Mouse (Mus musculus) left cerebral cortex, adult 11 months (tissue): ENCODE measurements at regions not wholly inside any gene's neighbourhood (a gene's known extent, or its start where the extent isn't known, plus 50 kb on each side); places are given as distances from the start of the nearest gene placed in this dataset.

ENCODE experiments used
- DNase-seq: peaks from one replicate; pipeline ENCODE4 v3.0.0; 2022; ENCODE audit warnings: low spot score

- no peak for DNase-seq
These were observed 155.2 kb upstream of the Zfp507 start for GRCm38 (mm10) chr7:35958052-35958451.

- DNase-seq: no peak
These were observed 146.0 kb upstream of the Zfp507 start for GRCm38 (mm10) chr7:35948794-35949193.

DNA sequence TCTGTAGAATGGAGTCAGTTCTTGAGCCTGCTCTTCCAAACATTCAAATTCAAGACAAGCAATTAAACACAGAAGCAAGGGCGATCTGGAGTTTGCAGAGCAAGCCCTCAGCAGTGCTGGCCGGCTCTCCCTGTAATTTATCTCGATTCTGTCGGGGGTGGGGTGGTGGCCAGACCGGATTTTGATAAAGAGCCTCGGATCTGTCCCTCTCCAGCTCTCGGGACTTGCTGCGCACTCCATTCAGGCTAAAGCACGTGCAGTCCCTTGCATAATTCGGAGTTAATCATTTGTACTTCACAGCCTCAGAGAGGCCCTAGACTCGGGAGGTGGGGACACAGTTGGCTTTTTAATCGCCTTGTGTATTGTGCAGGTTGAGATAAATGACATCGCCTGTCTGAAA, 145.6 kb upstream of the Zfp507 start:
- DNase-seq: no peak

DNA sequence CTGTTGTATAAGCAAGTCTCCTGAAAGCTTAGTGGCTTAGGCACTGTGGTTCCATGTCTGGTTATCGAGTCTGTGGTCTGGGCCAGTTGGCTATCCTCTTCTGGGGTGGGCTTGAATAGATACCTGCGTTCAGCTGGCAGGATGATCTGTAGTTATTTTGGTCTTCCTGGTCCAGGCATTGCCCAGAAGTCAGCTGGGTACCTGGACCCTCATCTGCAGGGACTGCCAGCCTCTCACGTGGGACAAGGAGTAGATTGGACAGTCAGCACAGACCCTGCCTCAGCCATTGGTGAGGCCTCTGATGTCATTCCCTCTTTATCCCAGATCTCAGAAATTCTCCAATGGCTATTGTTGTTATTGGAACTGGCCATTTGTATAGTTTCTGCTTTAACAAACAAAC, 138.3 kb upstream of the Zfp507 start:
- no peak for DNase-seq

GRCm38 (mm10) chr7:35938123-35938869, 135.5 kb upstream of the Zfp507 start:
- no peak for DNase-seq

DNA sequence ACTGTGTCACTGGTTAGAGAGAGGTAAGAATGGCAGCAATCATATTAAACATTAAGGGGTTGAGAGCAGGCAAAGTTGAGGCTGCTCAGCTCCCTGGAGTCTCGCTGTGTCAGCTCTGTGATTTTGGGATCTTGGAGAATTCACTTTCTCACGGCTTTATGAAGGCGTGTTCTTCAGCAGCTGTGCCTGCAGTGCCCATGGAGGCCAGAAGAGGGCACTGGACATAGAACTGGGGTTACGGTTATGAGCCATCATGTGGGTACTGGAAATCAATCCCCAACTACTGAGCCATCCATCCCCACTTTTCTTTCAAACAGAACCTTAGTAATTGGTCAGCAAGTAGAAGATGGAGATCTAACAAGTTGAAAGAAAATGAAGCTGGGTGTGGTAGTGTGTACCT, 123.9 kb upstream of the Zfp507 start:
- DNase-seq: no peak

DNA sequence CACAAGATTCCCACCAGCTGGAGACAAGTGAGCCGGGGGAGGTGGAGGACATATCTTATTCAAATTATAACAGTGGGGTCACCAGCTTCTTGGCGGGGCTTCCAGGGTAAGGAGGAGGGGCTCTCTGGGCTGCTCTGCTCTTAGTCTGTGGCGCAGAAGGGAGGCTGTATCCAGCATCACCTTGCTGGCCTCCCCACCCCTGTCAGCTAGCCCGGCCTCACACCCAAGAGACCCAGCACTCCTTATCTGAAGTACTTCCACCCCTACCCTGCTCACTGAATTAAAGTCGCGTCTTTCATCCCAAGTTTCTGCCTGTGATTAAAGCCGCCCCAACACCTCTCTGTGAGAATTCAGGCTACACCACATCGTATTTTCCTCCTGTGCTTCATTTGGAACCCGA, 119.8 kb upstream of the Zfp507 start:
- DNase-seq: no peak

GRCm38 (mm10) chr7:35920884-35921283, 118.1 kb upstream of the Zfp507 start:
- no peak for DNase-seq

GRCm38 (mm10) chr7:35920194-35920609, 117.4 kb upstream of the Zfp507 start:
- no peak for DNase-seq

- no peak for DNase-seq
These were observed 107.4 kb upstream of the Zfp507 start for GRCm38 (mm10) chr7:35910109-35910706.

- no peak for DNase-seq
These were observed 99.2 kb upstream of the Zfp507 start for GRCm38 (mm10) chr7:35901942-35902381.

DNA sequence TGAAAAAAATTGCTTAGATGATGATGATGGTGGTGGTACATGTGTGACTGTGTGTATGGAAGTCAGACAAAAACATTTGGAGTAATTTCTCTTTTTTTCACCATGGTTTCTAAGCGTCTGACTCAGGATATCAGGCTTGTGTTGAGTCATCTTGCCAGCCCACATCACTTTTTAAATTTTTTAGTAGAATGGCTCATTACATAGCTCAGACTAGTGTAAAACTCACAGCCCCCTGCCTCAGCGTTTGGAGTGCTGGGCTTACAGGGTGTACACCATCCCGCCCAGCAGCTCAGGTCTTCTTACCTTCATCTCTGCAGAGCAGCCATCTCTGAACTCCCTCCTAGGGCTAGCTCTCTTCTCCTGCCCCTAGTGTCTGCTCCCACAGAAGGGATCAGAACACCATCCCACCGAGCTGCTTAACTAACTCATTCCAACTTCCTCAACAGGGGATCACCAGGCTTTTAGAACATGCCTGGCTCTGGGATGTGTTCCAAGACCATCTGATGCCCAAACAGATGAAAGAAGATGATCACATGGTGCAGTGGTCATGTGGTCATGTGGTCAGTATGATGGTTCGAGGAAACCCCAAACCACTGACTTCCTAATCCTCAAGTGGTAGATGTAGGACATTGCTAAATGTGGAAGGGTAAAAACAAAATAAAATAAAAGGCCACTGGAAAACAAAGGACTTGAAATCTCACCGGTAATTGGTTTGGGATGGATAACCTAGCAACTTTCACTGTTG, 96.1 kb upstream of the Zfp507 start:
- no peak for DNase-seq

GRCm38 (mm10) chr7:35893292-35893691, 90.5 kb upstream of the Zfp507 start:
- no peak for DNase-seq

DNA sequence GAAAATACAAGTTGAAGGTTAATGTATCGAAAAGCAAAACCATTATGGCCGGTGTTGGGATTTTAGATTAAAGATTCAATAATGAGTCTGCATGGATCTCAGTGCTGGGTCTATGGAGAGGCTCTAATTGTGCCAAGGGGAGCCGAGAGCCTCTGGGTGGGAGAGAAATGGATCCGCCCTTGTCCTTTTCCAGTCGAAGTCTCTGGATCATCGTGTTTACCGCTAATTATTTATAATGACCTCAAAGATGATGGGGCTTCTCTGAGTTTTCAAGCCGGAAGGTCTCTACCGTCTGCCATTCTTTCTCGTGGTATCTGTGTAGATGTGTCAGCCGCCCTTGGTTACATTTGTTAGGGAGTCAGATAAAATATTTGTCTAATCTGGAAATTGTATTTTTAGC, 83.2 kb upstream of the Zfp507 start:
- DNase-seq: no peak

DNA sequence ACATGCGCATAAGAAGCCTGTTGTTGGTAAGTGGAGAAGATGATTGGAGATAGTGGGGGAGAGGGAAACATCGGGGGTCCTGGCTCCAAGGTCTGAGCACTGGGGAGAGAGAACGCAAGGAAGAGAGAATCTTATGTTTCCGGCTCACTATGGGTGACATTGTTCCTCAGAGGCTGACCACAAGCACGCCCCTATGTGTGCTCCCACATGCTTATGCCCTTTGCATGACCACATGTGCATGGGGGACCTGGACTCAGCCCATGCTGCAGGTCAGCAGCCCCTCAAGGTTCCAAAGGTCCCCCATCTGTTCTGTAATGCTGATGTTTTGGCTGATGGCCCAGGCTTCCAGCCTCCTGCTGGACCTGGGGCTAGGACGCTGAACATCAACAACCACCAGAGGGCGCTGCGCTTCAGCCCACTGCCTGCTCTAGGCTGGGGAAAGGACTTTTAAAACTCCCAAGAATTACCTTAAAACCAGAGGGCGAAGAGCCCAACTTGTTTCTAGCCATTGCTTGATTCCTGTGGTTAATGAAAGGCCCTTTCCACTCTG, 77.0 kb upstream of the Zfp507 start:
- no peak for DNase-seq

DNA sequence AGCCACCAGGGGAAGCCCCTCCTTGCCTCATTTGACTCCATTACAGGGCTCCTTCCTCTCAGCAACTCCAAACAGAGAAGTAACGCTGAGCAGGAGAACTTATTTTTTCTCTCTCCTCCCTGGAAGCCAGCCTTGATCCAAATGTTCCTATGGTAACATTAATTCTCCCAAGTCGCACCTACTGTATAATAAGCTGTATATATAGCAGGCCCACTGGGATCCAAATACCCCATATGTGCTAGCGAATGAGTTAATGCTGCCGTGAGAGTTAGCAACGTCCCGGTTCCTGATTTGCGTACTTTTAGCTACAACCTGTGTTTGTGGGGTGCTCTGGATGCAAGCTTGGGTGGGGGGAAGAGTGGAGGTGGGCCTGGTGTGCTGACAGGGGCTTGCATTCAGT, 75.4 kb upstream of the Zfp507 start:
- DNase-seq: no peak

DNA sequence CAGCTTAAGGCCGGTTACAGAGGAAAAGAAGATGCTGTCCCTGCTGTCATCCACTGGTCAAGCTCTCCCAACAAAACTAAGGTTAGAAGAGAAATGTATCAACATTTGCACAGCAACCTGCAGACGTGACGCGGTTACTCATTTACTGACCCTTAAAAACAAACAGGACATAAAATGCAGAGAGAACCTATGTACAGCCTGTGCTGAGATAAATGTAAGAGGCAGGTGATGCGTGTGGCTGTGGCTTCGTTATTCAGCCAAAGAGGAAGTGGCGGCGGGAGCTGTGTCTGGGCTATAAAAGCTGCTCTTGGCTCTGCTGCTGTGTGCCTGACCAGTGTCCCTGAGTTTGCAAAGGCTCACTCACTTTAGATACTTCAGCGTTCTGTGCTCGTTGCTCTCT, 58.2 kb upstream of the Zfp507 start:
- no peak for DNase-seq

DNA sequence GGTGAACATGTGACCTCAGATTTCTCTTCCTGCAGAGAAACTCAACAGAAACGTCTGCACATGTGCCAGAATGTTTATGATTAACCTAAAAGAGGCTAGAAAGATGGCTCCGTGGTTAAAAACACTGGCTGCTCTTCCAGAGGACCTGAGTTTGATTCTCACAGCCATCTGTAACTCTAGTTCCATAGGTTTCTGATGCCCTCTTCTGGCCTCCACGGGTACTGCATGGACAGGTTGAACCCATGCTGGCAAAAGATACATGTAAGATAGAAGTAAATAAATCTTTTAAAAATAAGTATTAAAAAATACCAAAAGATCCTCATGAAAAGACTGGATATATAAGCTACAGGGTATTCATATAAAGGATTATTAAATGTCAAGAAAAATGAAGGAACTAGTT, 56.8 kb upstream of the Zfp507 start:
- no peak for DNase-seq

- no peak for DNase-seq
These were observed 54.9 kb upstream of the Zfp507 start for GRCm38 (mm10) chr7:35857693-35858092.
